Mouse (Mus musculus) stomach, postnatal 0 days (tissue): Measurements from ENCODE around the gene Zbtb43. TPM values are rescaled to one million over a fixed set of nuclear protein-coding genes. Genes with fewer than 3 reads are reported as not detected.

ENCODE experiments used
- ATAC-seq: fragments of 200-750 bp; cut with Nextera tagmentation; 2 replicates; pipeline ENCODE4 v1.8.0; 2017; ENCODE audit not compliant: low FRiP score, low TSS enrichment
- DNase-seq: peaks from one replicate; pipeline ENCODE4 v3.0.0-alpha.2; 2016; ENCODE audit warnings: low spot score
- H3K27ac ChIP-seq: fragments of 300-500 bp; sonication (generic); replicated peaks from 2 replicates; pipeline ENCODE4 v1.5.1; 2014; ENCODE audit warnings: mild to moderate bottlenecking, control low read depth
- H3K27me3 ChIP-seq: fragments of 300-500 bp; sonication (generic); 2 replicates; pipeline ENCODE4 v1.6.1; 2014; ENCODE audit warnings: low read length; ENCODE audit not compliant: control insufficient read depth, insufficient read depth
- H3K36me3 ChIP-seq: fragments of 300-500 bp; sonication (generic); 2 replicates; pipeline ENCODE4 v1.6.1; 2014; ENCODE audit warnings: low read length, mixed read lengths; ENCODE audit not compliant: control insufficient read depth, insufficient read depth
- H3K4me1 ChIP-seq: fragments of 300-500 bp; sonication (generic); replicated peaks from 2 replicates; pipeline ENCODE4 v1.6.1; 2014; ENCODE audit warnings: antibody characterized with exemption; ENCODE audit not compliant: control insufficient read depth, insufficient read depth
- H3K4me2 ChIP-seq: fragments of 300-500 bp; sonication (generic); replicated peaks from 2 replicates; pipeline ENCODE4 v1.6.1; 2014; ENCODE audit warnings: low read depth, mild to moderate bottlenecking, control low read depth, moderate library complexity
- H3K4me3 ChIP-seq: fragments of 300-500 bp; sonication (generic); 2 replicates; pipeline ENCODE4 v1.5.1; 2014; ENCODE audit warnings: low read depth, low read length, control low read depth
- H3K9ac ChIP-seq: fragments of 300-500 bp; sonication (generic); 2 replicates; pipeline ENCODE4 v1.6.1; 2014; ENCODE audit warnings: mild to moderate bottlenecking, low read length, control low read depth, mixed read lengths
- H3K9me3 ChIP-seq: fragments of 300-500 bp; sonication (generic); 2 replicates; pipeline ENCODE4 v1.6.1; 2016; ENCODE audit warnings: low read length; ENCODE audit not compliant: control insufficient read depth
- CTCF ChIP-seq: IDR thresholded peaks from 2 replicates; pipeline ENCODE4 v1.5.1; 2016; ENCODE audit warnings: antibody characterized with exemption, low read depth, mild to moderate bottlenecking, moderate library complexity
- EP300 ChIP-seq: optimal IDR thresholded peaks from 2 replicates; pipeline ENCODE3; 2016; ENCODE audit warnings: antibody characterized with exemption
- WGBS: fragments of 180-500 bp; shearing (Covaris S2); extraction: QIAGEN DNeasy Blood & Tissue Kit; methylation state at CpG from one replicate; pipeline ENCODE4 v1.1.7; 2014; 5-methylcytosine and 5-hydroxymethylcytosine counted together
- polyA plus RNA-seq: library from polyadenylated mRNA; unstranded; fragments of >200 nt; fragmentation: Nextera tagmentation; extraction: Ambion mirVana; gene quantifications from 2 replicates; pipeline ENCODE4 v1.2.1, GENCODE M21; 2015

Gene Zbtb43
- polyA plus RNA-seq, 1 experiment from 2014 or later: 12.9 TPM

- Histone ChIP-seq H3K27me3 (no peaks in the 10 kb centered on the region), H3K36me3 (no peaks in the 10 kb centered on the region), H3K4me1 (no peaks in the 10 kb centered on the region), H3K27ac (no peak overlapping the region), H3K9me3 (no peaks in the 10 kb centered on the region), H3K4me3 (no peak overlapping the region), H3K9ac (no peak overlapping the region), H3K4me2 (no peak overlapping the region)
- DNase-seq (no peak), ATAC-seq (no peak)
- TF ChIP-seq CTCF (no peak), EP300 (no peak)
Observed at GRCm38 (mm10) chr2:33475961-33476360, 7.6 kb upstream of the Zbtb43 start.

- peak overlapping the region; percentile 93 for H3K27ac ChIP-seq
- peak; percentile 67 for DNase-seq
- H3K9ac ChIP-seq: peak overlapping the region; percentile 96
- H3K27me3 ChIP-seq: no peaks in the 10 kb centered on the region
- ATAC-seq: peak; percentile 82
- H3K4me2 ChIP-seq: peak overlapping the region; percentile 74
- WGBS: 5% methylated on average over 44 of the region's 57 CpGs
- peaks cover 9% of the 10 kb centered on the region for H3K36me3 ChIP-seq
- H3K9me3 ChIP-seq: no peaks in the 10 kb centered on the region
- H3K4me1 ChIP-seq: no peaks in the 10 kb centered on the region
- peak overlapping the region; percentile 90 for H3K4me3 ChIP-seq
- TF ChIP-seq EP300: no peak
Observed at GRCm38 (mm10) chr2:33467546-33468465, 553 bp downstream of the Zbtb43 start.

- H3K9ac ChIP-seq: no peak overlapping the region; the same call in 1 of the 2 replicates
- DNase-seq (no peak), ATAC-seq (0 out of 2 replicates have a peak, but pooled peaks have one; percentile 2)
- no peaks in the 10 kb centered on the region for H3K4me1 ChIP-seq
- peaks cover 9% of the 10 kb centered on the region for H3K36me3 ChIP-seq
- H3K9me3 ChIP-seq: no peaks in the 10 kb centered on the region
- no peaks in the 10 kb centered on the region for H3K27me3 ChIP-seq
- H3K4me2 ChIP-seq: no peak overlapping the region
- no peak overlapping the region for H3K27ac ChIP-seq
- no peak overlapping the region for H3K4me3 ChIP-seq
- TF ChIP-seq EP300 (no peak), CTCF (no peak)
- 70% methylated on average over 4 of the region's 4 CpGs for WGBS
Observed at GRCm38 (mm10) chr2:33465966-33466365, 2.4 kb downstream of the Zbtb43 start.

DNA sequence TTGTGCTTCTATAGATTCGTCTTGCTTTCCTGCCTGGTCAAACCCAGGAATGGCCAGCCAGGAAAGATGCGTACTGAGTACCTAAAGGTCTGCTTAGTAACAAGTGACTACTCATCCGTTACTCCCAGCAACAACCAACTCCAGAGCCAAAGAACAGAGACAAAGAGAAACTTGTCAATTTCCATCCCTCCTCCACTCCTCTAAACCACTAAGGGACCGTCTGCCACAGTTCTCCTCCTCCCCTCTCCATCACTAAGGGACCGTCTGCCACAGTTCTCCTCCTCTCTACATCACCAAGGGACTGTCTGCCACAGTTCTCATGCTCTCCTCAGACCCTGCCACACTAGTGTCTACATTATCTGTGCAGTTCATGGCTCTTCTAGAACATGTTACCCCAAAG is 3.1 kb downstream of the Zbtb43 start:
- WGBS: 79% methylated on average over 5 of the region's 5 CpGs
- TF ChIP-seq CTCF (no peak), EP300 (no peak)
- Histone ChIP-seq H3K36me3 (peaks cover 9% of the 10 kb centered on the region), H3K4me3 (no peak overlapping the region), H3K27me3 (no peaks in the 10 kb centered on the region), H3K9ac (no peak overlapping the region), H3K4me2 (no peak overlapping the region), H3K4me1 (no peaks in the 10 kb centered on the region), H3K27ac (no peak overlapping the region), H3K9me3 (no peaks in the 10 kb centered on the region)
- DNase-seq (no peak), ATAC-seq (no peak)

DNA sequence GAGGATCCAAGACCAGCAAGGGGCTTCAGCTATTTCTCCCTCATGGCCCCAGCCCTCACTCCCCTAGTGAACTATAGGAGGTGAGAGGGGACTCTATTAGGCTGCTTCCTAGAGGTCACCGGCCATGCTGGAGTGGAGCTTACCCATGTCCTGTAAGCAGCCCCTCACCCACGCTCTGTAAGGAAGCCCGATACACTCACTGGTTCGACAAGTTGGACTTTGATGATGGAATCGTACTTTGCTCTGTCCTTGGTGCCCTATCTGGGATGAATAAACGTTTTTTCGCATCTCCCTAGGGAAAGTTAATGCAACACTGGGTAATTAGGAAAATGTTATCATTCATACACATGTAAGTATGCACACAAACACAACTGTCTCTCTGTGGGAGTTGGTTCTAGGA is 6.3 kb downstream of the Zbtb43 start:
- TF ChIP-seq CTCF: no peak
- no peak for TF ChIP-seq EP300
- H3K9me3 ChIP-seq: no peaks in the 10 kb centered on the region
- ATAC-seq (no peak), DNase-seq (no peak)
- WGBS: 88% methylated on average over 7 of the region's 7 CpGs
- no peak overlapping the region for H3K9ac ChIP-seq
- no peaks in the 10 kb centered on the region; the same call in 1 of the 2 replicates for H3K4me1 ChIP-seq
- H3K27me3 ChIP-seq: no peaks in the 10 kb centered on the region
- H3K36me3 ChIP-seq: peaks cover 12% of the 10 kb centered on the region
- H3K4me3 ChIP-seq: no peak overlapping the region
- no peak overlapping the region for H3K4me2 ChIP-seq
- no peak overlapping the region for H3K27ac ChIP-seq

DNA sequence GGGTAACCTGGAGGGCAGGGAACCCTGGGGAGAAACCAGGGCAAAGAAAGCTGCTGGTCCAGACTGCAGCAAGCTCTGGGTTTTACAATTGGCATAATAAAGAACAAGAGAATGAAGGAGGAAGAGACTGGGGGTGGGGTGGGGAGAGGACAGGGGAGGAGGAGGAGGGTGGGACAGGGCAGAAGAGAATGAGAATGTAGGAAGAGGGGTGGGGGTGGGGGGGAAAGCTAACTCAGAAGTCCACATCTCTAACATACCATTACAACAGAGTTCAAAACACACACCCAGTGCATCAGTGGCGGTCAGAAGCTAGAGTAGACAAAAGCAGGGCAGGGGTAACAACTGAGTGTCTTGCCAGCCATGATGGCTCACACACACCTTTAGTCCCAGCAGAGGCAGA is 7.3 kb downstream of the Zbtb43 start:
- no peak for DNase-seq
- ATAC-seq: no peak
- Histone ChIP-seq H3K4me1 (no peaks in the 10 kb centered on the region; the same call in 1 of the 2 replicates), H3K27me3 (no peaks in the 10 kb centered on the region), H3K27ac (no peak overlapping the region), H3K36me3 (peaks cover 13% of the 10 kb centered on the region), H3K9ac (no peak overlapping the region), H3K9me3 (no peaks in the 10 kb centered on the region), H3K4me2 (no peak overlapping the region), H3K4me3 (no peak overlapping the region)
- no peak for TF ChIP-seq CTCF
- TF ChIP-seq EP300: no peak
- WGBS: 79% methylated on average over 1 of the region's 1 CpGs
